Mouse (Mus musculus): ENCODE results near the gene Emcn.

Emcn gene

DNA sequence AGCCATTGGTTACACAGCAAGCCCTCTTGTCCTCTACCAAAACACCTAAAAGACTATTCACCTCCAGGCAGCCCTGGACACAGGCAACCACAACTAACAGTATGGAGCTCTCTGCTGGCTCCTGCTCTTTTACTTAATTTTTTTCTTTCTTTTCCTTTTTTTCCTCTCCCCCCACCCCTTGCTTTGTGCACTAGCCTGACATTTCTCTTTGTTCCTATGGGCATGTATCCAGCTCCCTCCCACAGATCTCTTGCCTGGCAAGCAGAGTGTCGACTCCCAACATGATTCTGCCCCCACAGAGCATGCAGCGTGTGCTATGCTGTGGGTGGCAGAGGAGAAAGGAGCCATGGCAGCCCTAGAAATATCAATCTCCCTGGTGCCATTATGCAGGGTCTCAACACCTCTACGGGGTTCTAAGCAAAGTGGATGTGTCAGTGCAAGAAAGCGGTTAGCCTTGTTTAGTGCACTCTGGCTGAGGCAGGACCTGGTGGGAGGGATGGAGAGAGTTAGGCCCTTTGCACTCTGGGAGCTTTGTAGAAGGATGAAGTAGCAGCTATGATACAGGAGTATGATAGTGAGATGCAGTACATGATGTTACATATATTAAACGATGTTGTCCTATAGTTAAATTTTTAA is 74.7 kb downstream of the Emcn start:
- DNase-seq = peak; percentile 43 to 67

DNA sequence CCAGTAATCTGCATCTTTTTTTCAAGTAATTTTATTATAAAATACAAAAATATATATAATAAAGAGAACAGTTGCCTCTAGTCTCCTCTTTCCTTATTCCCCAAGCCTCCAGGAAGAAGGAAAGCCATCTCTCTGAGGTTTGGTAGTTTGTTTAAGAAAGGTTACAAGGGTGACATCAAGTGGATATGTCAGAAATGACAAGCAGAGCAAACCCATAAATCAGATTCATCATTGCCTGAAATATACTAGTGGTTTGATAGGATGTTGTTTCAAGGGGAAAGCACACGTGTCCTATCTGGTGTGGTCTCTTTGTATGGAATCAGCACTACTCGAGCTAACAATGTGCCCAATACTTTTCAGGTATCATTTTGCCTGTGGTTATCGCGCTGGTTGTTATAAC is 77.8 kb downstream of the Emcn start:
- DNase-seq = peak in 1 of 2 experiments; percentile 40

DNA sequence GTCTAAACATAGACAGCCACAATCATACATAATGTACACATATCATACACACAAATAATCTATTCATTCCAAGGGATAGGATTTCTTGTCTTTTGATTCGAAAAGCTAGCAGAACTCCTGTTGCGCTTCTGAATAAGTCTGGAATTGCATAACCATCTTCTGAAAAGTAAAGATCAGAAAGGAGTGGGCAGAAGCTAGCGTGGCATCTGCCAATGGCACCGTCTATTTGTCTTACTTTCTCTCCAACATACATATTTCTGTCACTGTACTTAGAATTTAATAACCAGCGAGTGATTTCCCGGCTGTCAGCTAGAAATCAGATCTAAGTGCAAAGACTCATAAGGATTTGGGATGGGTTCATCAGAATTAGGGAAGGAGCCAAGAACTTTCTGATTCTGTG is 88.6 kb downstream of the Emcn start:
- no peak for DNase-seq

DNA sequence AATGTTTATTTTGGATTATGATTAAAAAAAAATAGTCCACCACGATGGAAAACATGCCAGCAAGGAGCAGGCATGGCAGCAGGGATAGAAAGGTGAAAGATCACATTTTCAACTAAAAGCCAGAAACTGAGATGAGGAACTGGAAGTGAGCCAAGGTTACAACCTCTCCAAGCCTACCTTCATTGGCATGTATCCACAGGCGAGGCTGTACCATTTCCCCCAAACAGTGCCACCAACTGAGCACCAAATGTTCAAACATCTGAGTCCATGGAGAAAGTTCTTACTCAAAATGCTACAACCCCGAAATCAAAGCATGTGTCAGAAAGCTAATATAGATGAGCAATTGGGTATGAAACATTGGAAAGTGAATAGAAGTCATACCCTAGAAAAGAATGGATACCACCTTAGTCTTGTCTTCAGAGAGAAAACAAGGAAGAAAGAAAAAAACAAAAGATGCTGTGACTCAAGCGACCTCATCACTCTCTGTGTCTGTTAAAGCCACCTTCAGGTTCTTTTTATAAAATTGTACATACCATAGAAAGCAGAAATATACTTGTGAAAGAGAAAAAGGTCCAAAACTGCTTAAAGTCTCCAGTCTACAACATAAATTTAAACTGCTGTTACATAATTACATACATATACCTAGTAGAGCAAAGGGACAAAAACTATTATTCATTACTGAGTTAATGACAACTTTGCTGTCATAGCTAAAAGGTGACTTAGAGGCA is 124.2 kb downstream of the Emcn start:
- DNase-seq = peak; percentile 76 to 87

DNA sequence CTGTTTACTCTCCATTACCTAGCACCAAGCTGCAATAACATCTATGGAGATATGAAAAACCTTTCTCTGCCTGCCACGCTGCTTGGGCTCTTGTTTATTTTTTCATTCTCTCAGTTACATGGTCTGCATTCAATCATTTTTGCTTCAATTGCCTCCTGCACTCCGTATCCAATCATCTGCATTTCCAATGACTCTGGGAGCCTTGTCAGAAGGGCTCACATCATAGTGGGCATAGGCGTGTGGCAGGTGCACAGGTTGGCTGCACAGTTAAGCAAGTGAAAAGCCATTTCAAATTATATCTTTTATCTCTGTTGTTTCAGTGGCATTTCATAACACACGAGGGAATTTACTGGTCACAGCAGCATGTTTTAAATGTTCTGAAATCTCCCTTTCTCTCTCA is 125.1 kb downstream of the Emcn start:
- DNase-seq = peak; percentile 19 to 26

DNA sequence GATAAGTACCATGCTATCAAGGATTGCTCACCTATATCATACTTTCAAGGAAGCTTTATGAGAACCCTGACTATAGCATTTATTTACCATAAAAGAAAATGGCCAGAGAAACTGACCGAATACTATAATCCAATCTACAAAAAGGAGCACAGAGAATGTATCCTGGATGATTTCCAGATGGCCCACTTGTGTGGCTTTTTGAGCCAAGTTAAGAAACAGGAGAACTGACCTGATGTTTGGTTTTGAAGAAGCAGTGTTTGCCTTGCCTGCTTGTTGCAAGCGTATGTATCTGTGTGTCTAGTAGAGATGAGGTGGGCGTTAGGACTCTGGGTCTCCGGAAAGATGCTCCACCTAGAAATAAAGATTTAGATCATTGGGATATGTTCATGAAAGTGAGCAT is 125.9 kb downstream of the Emcn start:
- DNase-seq = peak; percentile 5 to 19

DNA sequence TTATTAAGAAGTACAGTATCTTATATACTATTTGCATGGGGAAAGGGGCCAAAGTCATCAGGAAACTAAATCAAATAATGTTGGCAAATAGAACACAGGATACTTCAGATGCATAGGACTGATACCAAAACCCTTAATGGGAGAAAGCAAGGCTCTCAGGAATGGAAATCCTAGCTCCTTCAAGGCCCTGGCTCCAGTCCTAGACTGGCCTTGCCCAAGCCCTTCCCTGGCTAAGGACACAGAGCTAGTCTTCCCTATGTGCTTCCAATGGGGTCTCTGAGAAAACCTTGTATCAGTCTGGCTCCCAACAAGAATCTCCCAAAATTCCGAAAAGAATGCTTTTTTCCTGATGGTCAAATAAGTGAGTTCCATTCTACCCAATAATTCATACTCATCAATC is 126.5 kb downstream of the Emcn start:
- DNase-seq = no peak

DNA sequence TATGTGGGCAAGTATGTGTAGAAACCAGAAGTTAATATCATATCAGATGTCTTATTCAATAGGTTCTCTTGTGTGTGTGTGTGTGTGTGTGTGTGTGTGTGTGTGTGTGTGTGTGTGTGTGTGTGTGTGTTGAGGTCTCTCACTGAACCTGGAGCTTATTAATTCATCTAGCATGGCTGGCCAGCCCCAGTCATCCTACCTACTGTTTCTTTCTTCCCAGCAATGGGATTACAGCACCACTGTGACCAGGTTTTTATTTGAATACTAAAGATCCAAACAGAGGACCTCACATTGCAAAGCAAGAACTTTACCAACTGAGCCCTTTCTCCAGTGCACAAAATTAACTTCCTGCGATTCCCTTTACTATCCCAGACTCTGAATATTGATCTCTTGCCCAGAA is 131.3 kb downstream of the Emcn start:
- no peak for DNase-seq

DNA sequence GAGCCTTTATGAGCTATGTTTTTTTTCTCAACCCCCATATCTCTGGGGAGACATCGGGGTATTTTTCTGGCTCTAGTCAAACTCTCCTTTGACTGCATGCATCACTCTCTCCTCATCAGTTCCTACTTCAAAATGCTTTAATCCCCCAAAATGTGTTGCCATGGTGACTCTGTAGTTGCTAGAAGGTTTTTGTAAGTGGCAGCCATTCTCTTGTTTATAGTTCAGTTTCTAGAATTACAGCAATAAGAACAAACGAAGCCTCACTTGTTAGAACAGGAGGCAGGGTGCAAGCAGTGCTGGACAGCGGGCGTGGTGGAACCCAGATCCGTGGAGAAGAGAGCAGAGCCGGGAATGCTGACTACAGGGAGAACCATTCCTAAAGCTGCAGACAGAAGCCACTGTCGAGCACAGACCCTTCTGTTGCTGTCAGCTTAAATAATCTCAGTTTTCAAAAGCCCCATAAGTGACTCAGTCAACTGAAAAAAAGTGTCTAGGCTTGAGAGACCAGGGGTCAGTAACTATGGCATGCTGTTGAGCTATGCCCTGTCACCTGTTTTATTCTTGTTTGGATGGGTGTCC is 139.0 kb downstream of the Emcn start:
- no peak for DNase-seq

DNA sequence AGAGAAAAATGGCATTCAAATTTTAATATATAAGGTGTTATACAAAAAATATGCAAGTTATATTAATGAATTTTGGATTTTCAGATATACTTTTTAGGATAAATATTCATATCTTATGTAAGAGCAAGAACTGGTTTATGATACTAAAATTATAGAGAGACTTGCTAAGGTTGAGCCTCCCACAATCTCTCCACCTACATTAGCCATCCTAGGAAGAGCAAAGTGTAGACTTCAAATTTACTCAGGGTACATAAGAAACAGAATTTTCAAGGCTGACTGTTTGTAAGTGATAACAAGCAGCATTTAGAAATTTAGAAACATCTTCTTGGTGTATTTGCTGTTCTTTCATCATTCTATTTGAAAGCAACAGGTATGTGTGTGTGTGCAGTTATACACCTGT is 140.3 kb downstream of the Emcn start:
- no peak for DNase-seq
